Mouse (Mus musculus) lung, adult 2 months (tissue): ENCODE data around the gene Timm8a2. TPM values are rescaled to one million over a fixed set of nuclear protein-coding genes. Genes with fewer than 3 reads are reported as not detected.

Experiments
- DNase-seq: peaks from one replicate; pipeline ENCODE4 v3.0.0; 2022
- H3K4me1 ChIP-seq: fragments of 200-500 bp; 2 replicates; pipeline ENCODE4 v1.6.1; 2011; ENCODE audit warnings: low read length; ENCODE audit not compliant: control insufficient read depth, insufficient read depth
- H3K4me3 ChIP-seq: fragments of 200-500 bp; replicated peaks from 2 replicates; pipeline ENCODE3; 2011; ENCODE audit warnings: low read depth, mild to moderate bottlenecking, control low read depth, low read length; ENCODE audit errors: extremely low read depth
- CTCF ChIP-seq: fragments of 200-500 bp; IDR thresholded peaks from 2 replicates; pipeline ENCODE4 v1.5.1; 2011; ENCODE audit warnings: mild to moderate bottlenecking, low read length, control low read depth; ENCODE audit not compliant: insufficient read depth
- POLR2A ChIP-seq: fragments of 200-500 bp; IDR thresholded peaks from 2 replicates; pipeline ENCODE4 v1.6.1; 2011; ENCODE audit warnings: low read depth, mild to moderate bottlenecking, control low read depth, low read length, borderline replicate concordance; ENCODE audit errors: extremely low read depth
- WGBS: fragments of 180-500 bp; shearing (Covaris S2); methylation state at CpG from one replicate; pipeline ENCODE4 v1.1.7; 2018; 5-methylcytosine and 5-hydroxymethylcytosine counted together
- polyA plus RNA-seq: library from polyadenylated mRNA; depleted of rRNA; stranded (reverse); fragments of >200 nt; gene quantifications from 2 replicates; pipeline ENCODE4 v1.2.3, GENCODE M21; 2012

Gene Timm8a2
- polyA plus RNA-seq, 1 experiment = not detected

- DNase-seq = no peak
- no peak for TF ChIP-seq POLR2A
- TF ChIP-seq CTCF = no peak
- Histone ChIP-seq H3K4me3 (no peak overlapping the region), H3K4me1 (peaks cover 3% of the 10 kb centered on the region)
- WGBS = 89% methylated on average over 4 of the region's 4 CpGs
Observed at GRCm38 (mm10) chr14:121993616-121994015, 40.9 kb upstream of the Timm8a2 start.

- TF ChIP-seq POLR2A (no peak), CTCF (no peak)
- WGBS = 91% methylated on average over 17 of the region's 17 CpGs
- peaks cover 3% of the 10 kb centered on the region for H3K4me1 ChIP-seq
- no peak for DNase-seq
- no peak overlapping the region for H3K4me3 ChIP-seq
Observed at GRCm38 (mm10) chr14:121994171-121994700, 40.2 kb upstream of the Timm8a2 start.

GRCm38 (mm10) chr14:121994846-121995556 is 39.5 kb upstream of the Timm8a2 start:
- DNase-seq = no peak
- 87% methylated on average over 7 of the region's 7 CpGs for whole genome bisulfite sequencing
- TF ChIP-seq POLR2A (no peak), CTCF (no peak)
- no peak overlapping the region for H3K4me3 ChIP-seq
- H3K4me1 ChIP-seq = peaks cover 3% of the 10 kb centered on the region

GRCm38 (mm10) chr14:121995557-121995870 is 39.0 kb upstream of the Timm8a2 start:
- no peak for DNase-seq
- Histone ChIP-seq H3K4me3 (no peak overlapping the region), H3K4me1 (peaks cover 3% of the 10 kb centered on the region)
- 80% methylated on average over 1 of the region's 1 CpGs for WGBS
- TF ChIP-seq POLR2A (no peak), CTCF (no peak)

- Histone ChIP-seq H3K4me3 (no peak overlapping the region), H3K4me1 (peaks cover 3% of the 10 kb centered on the region)
- WGBS = 75% methylated on average over 8 of the region's 8 CpGs
- peak; percentile 20 for DNase-seq
- TF ChIP-seq CTCF = no peak
- no peak for TF ChIP-seq POLR2A
Observed at GRCm38 (mm10) chr14:121996786-121997185, 37.7 kb upstream of the Timm8a2 start.

- no peak for TF ChIP-seq POLR2A
- TF ChIP-seq CTCF = no peak
- H3K4me3 ChIP-seq = no peak overlapping the region
- H3K4me1 ChIP-seq = no peaks in the 10 kb centered on the region; the same call in 1 of the 2 replicates
- WGBS = 57% methylated on average over 8 of the region's 8 CpGs
- no peak for DNase-seq
Observed at GRCm38 (mm10) chr14:121999455-121999854, 35.0 kb upstream of the Timm8a2 start.

- TF ChIP-seq CTCF (no peak), POLR2A (no peak)
- 91% methylated on average over 17 of the region's 17 CpGs for WGBS
- Histone ChIP-seq H3K4me1 (no peaks in the 10 kb centered on the region; the same call in 1 of the 2 replicates), H3K4me3 (no peak overlapping the region)
- no peak for DNase-seq
Observed at GRCm38 (mm10) chr14:122000346-122001105, 33.9 kb upstream of the Timm8a2 start.

- 82% methylated on average over 7 of the region's 7 CpGs for WGBS
- Histone ChIP-seq H3K4me3 (no peak overlapping the region), H3K4me1 (no peaks in the 10 kb centered on the region; the same call in 1 of the 2 replicates)
- TF ChIP-seq CTCF (no peak), POLR2A (no peak)
- no peak for DNase-seq
Observed at GRCm38 (mm10) chr14:122002224-122002623, 32.2 kb upstream of the Timm8a2 start.

GRCm38 (mm10) chr14:122003812-122004211 is 30.7 kb upstream of the Timm8a2 start:
- no peak for DNase-seq
- Histone ChIP-seq H3K4me1 (no peaks in the 10 kb centered on the region; the same call in 1 of the 2 replicates), H3K4me3 (no peak overlapping the region)
- no peak for TF ChIP-seq CTCF
- no peak for TF ChIP-seq POLR2A

GRCm38 (mm10) chr14:122008261-122008660 is 26.2 kb upstream of the Timm8a2 start:
- TF ChIP-seq POLR2A (no peak), CTCF (no peak)
- DNase-seq = no peak
- 91% methylated on average over 4 of the region's 4 CpGs for WGBS
- Histone ChIP-seq H3K4me1 (no peaks in the 10 kb centered on the region; the same call in 1 of the 2 replicates), H3K4me3 (no peak overlapping the region)
